Mouse (Mus musculus): Measurements from ENCODE around the gene Defb41. TPM values are rescaled to one million over a fixed set of nuclear protein-coding genes. Genes with fewer than 3 reads are reported as not detected.

Gene Defb41
- polyA plus RNA-seq (2017; shearing (Covaris generic)): not detected

DNA sequence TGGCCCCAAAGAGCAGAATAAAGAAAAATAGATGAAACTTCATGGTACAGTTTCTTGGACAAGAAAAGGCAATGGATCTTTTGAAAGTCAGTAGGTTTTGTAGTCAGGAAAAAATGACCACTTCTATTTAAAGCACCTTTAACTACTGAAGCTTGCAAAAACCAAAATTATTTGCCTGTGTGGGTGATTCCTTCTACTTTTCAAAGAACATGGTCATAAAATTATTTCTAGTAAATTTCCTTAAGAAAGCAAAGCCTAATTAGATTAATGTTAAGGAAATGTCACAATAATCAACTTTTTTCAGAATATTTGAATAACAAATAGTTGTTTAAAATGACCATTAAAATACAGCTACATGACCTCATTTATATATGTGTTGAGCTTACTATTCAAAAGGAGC is at the start of gene Defb41:
Defb41 (minus strand) TSS at position 101 of the 400 bp plus-strand sequence.

DNA sequence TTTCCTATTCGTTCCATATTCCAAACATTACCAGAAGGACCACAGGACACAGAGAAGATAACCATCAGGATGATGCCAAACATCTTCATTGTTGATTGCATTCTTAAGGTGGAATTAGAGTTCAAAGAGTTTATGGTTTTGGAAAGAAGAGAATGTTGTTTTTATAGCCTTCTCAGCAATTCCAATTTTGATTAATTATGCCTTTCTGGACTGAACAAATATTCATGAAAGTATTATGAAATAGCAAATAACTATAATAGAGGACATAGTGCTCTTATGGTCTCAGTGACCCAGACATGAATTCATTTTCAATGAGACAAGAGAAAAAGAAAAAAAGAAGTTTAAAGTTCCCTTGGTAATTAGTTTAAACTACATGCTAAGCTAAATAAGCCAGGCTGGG is 27.6 kb downstream of the Defb41 start, which contains the start of gene Defb18:
Defb18 (minus strand) TSS at position 101 of the 400 bp plus-strand sequence.

Other genes with a start within 250 kb of the Defb41 start
- gene Crisp4, start 119.2 kb downstream of the Defb41 start, polyA plus RNA-seq (2017; shearing (Covaris generic)): 0.33 TPM
- gene Defb18, start 27.7 kb downstream of the Defb41 start, polyA plus RNA-seq (2017; shearing (Covaris generic)): not detected

All from effector memory CD4-positive, alpha-beta T cell, adult 7 months (primary cell).